Mouse (Mus musculus) liver, embryonic 11.5 days (tissue): ENCODE results near the gene Pelp1. TPM values are rescaled to one million over a fixed set of nuclear protein-coding genes. Genes with fewer than 3 reads are reported as not detected.

Experiments
- ATAC-seq: fragments of 200-750 bp; cut with Nextera tagmentation; replicated peaks from 2 replicates; pipeline ENCODE4 v1.8.0; 2017; ENCODE audit warnings: moderate number of reproducible peaks, mild to moderate bottlenecking, moderate TSS enrichment, moderate library complexity; ENCODE audit not compliant: low FRiP score
- DNase-seq: peaks from one replicate; pipeline ENCODE4 v3.0.0-alpha.2; 2017; ENCODE audit warnings: low spot score
- H3K27ac ChIP-seq: fragments of 300-500 bp; sonication (generic); 2 replicates; pipeline ENCODE4 v1.5.1; 2014; ENCODE audit warnings: mild to moderate bottlenecking, low read depth, low read length, control low read depth
- H3K27me3 ChIP-seq: fragments of 300-500 bp; sonication (generic); replicated peaks from 2 replicates; pipeline ENCODE4 v1.6.1; 2014; ENCODE audit warnings: low read length, mixed read lengths; ENCODE audit not compliant: control insufficient read depth, insufficient read depth
- H3K36me3 ChIP-seq: fragments of 300-500 bp; sonication (generic); 2 replicates; pipeline ENCODE4 v1.6.1; 2014; ENCODE audit warnings: mild to moderate bottlenecking, low read length, moderate library complexity, mixed read lengths; ENCODE audit not compliant: control insufficient read depth, insufficient read depth
- H3K4me1 ChIP-seq: fragments of 300-500 bp; sonication (generic); replicated peaks from 2 replicates; pipeline ENCODE4 v1.6.1; 2014; ENCODE audit warnings: low read length, mixed read lengths; ENCODE audit not compliant: control insufficient read depth, insufficient read depth
- H3K4me2 ChIP-seq: fragments of 300-500 bp; sonication (generic); 2 replicates; pipeline ENCODE4 v1.6.1; 2014; ENCODE audit warnings: mild to moderate bottlenecking, control low read depth, moderate library complexity
- H3K4me3 ChIP-seq: fragments of 300-500 bp; sonication (generic); 2 replicates; pipeline ENCODE4 v1.5.1; 2014; ENCODE audit warnings: low read depth, low read length, control low read depth
- H3K9ac ChIP-seq: fragments of 300-500 bp; sonication (generic); 2 replicates; pipeline ENCODE4 v1.6.1; 2014; ENCODE audit warnings: low read depth, low read length, control low read depth
- H3K9me3 ChIP-seq: fragments of 300-500 bp; sonication (generic); 2 replicates; pipeline ENCODE4 v1.6.1; 2016; ENCODE audit warnings: low read length, inconsistent platforms, mixed read lengths; ENCODE audit not compliant: control insufficient read depth
- WGBS: fragments of 180-500 bp; shearing (Covaris S2); extraction: QIAGEN DNeasy Blood & Tissue Kit; methylation state at CpG from one replicate; pipeline ENCODE4 v1.1.7; 2014; 5-methylcytosine and 5-hydroxymethylcytosine counted together
- polyA plus RNA-seq: library from polyadenylated mRNA; unstranded; fragments of >200 nt; fragmentation: Nextera tagmentation; extraction: Ambion mirVana; gene quantifications from 2 replicates; pipeline ENCODE4 v1.2.1, GENCODE M21; 2014

Pelp1 gene
- polyA plus RNA-seq, result 48.5 and 51.2 TPM in 2 replicates

DNA sequence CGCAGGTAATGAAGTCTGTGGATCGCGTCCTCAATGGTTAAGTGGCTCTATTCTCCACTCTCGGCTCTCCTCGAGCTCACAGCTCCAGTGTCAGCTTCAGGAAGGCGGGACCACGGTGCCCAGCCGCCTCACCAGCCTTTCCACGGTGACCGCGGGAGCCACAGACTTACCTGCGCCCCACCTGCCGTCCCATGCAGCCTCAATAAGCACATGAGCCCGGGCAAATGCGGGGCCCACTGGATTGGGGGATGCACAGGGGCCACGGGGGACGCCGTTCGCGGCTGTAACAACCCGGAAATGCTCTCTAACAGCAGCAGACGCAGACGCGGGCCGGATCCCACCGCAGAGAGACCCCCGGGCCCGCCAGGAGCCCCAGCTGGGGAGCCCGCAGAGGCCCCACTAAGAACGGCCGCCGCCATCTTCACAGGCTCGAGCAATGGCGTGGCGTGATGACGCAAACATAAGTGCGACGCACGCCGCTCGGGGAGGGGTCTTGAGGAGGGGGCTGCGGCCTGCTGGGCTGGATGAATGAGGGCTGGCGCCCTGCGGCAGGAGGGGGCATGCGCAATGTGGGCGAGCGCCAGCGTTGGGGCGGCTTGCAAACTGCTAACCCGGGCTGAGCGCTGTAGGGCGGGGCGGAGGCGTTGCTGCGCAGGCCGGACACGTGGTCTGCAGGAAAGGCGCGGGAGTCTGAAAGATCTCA is at the start of gene Pelp1:
Pelp1 (minus strand) TSS at position 438 of the 703 bp plus-strand sequence.
- peaks cover 19% of the 10 kb centered on the region for H3K4me1 ChIP-seq
- H3K9me3 ChIP-seq, result no peaks in the 10 kb centered on the region
- peak; percentile 94 for ATAC-seq

DNA sequence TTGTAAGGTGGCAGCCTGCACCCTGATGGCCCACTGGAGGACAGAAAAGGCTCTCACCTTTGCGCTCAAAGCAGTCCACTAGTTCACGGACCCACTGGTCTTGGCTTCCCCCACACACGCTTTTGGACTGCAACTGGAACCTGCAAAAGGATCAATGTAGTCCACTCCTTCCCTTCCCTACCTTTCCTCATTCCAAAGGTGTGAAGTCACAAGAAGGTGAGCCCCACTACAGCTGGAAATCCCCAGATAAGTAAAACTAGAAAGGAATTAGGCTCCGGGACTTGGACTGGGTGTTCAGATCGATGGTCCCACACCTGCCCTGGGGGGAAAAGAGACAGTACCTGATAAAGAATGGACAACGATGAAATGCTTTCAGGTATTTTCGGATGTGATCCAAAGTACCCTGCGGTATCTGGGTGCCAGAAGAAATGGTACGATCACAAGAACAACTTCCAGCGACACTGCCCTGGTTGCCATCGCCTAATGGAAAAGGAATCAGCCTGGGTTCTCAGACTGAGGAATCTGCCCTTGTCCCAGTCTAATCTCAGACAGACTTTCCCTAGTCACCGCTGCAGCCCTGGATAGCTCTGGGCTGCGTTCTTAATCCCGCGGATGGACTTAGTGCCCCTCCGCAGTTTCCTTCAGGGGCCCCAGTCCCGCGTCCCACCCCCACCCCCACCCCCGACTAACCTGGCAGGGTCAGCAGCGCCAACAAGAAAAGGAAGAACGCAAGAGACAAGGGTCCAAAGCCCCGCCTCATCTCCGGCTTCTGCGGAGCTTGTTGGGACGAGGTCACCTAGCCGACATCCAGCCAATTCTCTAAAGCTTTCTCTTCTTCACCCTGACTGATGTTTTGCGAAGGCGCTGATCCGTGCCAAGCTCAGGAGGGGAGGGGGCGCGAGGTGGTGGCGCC is 49.1 kb upstream of the Pelp1 start, which contains the start of gene Zmynd15:
Zmynd15 (plus strand) TSS at position 746 of the 913 bp plus-strand sequence.
- Histone ChIP-seq H3K27ac (no peak within 1 kb of the TSS), H3K4me2 (peak within 1 kb of the TSS; percentile 69), H3K9me3 (no peaks in the 10 kb centered on the region; the same call in 1 of the 2 replicates), H3K27me3 (peaks cover 46% of the 10 kb centered on the region), H3K4me1 (peaks cover 2% of the 10 kb centered on the region; the same call in 1 of the 2 replicates), H3K9ac (peak within 1 kb of the TSS; percentile 17; the same call in 1 of the 2 replicates), H3K4me3 (peak within 1 kb of the TSS; percentile 47), H3K36me3 (no peaks in the 10 kb centered on the region)
- 18% methylated on average over 32 of the region's 32 CpGs for WGBS
- ATAC-seq (no peak), DNase-seq (no peak)

More for the DNA sequence above, at the start of gene Pelp1:
- H3K9ac ChIP-seq, result peak within 1 kb of the TSS; percentile 97
- H3K4me2 ChIP-seq, result peak within 1 kb of the TSS; percentile 80
- peak within 1 kb of the TSS; percentile 69 for H3K27ac ChIP-seq
- H3K27me3 ChIP-seq, result no peaks in the 10 kb centered on the region
- peaks cover 5% of the 10 kb centered on the region; the same call in 1 of the 2 replicates for H3K36me3 ChIP-seq
- under 1% methylated on average over 59 of the region's 59 CpGs for WGBS
- DNase-seq, result peak; percentile 95
- peak within 1 kb of the TSS; percentile 96 for H3K4me3 ChIP-seq

DNA sequence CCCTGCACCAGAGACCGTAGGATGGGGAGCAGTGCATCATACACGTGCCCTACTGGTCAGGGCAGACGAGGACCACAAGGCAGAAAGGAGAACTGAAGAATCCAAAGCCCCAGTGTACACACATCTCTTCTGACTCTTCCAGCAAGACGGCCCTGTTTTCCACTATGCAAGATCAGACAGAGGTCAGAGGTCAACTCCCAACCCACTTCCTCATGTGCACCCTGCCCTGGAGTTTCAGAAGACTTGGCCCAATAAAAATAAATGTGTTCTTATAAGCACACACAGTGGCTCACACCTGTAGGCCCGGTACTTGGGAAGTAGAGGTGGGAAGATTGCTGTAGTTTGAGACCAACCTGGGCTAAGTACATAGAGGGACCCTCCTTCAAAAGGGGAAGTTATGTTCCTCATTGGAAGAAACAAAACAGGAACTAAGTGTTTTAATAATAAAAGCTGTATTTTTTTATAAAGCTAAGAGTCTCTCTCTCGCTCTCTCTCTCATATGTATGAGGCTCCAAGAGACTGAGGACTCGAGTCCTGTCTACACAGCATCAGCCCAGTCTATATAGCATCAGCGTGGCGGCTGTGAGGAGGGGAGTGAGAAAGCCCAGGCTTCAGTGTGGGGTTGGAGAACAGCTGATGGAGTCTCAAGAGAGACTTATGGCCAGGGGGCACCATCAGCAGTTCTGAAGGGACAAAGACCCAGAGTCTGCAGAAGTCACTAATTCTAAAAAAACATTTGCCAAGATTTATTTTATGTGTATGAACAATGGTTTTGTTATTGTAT is 43.6 kb upstream of the Pelp1 start:
- WGBS, result 80% methylated on average over 9 of the region's 9 CpGs
- Histone ChIP-seq H3K4me1 (peaks cover 12% of the 10 kb centered on the region; the same call in 1 of the 2 replicates), H3K9ac (no peak overlapping the region), H3K4me3 (no peak overlapping the region), H3K9me3 (no peaks in the 10 kb centered on the region), H3K4me2 (no peak overlapping the region), H3K36me3 (0 out of 2 replicates have a peak, but pooled peaks cover 2% of the 10 kb centered on the region), H3K27ac (no peak overlapping the region), H3K27me3 (peaks cover 1% of the 10 kb centered on the region)
- ATAC-seq (no peak), DNase-seq (no peak)

DNA sequence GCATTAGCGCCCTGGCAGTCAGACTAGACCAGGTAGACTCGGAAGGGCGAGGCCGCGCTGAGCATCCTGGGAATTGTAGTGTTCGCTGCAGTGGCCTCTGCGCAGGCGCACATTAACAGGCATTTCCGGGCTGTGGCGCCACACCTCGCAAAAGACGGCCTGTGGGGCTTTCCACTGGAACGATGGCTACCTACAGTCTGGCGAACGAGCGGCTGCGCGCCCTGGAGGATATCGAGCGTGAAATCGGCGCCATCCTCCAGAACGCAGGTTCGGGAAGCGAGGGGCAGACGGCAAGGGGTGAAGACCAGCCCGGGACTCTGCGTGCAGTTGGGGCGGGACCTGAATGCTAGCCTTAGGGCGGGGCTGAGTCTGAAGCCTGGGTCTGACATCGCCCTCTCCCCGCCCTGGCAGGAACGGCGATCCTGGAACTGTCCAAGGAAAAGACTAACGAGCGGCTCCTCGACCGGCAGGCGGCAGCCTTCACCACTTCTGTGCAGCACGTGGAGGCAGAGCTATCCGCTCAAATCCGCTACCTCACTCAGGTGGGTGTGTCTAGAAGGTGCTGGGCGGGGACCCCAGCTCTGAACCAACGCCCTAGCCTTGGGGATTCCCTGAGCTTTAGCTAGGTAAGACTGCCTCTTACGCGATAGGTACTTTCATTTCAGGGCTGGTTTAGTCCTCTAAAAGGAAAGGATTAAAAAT is 42.1 kb upstream of the Pelp1 start, which contains the start of gene Med11:
Med11 (plus strand) TSS at position 123 of the 702 bp plus-strand sequence.
- WGBS, result under 1% methylated on average over 46 of the region's 46 CpGs
- H3K36me3 ChIP-seq, result 0 out of 2 replicates have a peak, but pooled peaks cover 2% of the 10 kb centered on the region

DNA sequence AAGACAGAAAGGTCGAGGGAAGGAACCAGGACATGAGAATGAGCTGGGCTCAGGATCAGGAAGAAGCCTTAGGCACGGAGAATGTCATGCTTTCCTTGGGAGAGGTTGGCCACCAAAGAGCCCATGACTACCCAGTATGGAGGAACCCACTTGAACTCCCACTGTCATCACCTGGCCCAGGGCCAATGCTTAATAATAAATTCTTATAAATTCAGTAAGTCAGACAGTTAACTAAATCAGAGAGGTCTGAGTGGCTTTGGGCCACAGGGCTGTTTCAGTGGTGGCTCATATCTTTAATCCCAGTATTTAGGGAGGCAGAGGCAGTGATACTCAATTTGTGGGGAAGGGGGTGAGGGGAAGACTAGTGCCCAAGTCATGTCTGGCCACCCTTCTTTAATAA is 41.1 kb upstream of the Pelp1 start:
- WGBS, result 72% methylated on average over 2 of the region's 2 CpGs
- DNase-seq (no peak), ATAC-seq (no peak)
- Histone ChIP-seq H3K27ac (no peak overlapping the region), H3K27me3 (no peaks in the 10 kb centered on the region), H3K4me3 (no peak overlapping the region), H3K4me2 (peak overlapping the region; percentile 82; the same call in 1 of the 2 replicates), H3K9me3 (no peaks in the 10 kb centered on the region), H3K9ac (no peak overlapping the region), H3K36me3 (0 out of 2 replicates have a peak, but pooled peaks cover 2% of the 10 kb centered on the region), H3K4me1 (peaks cover 16% of the 10 kb centered on the region; the same call in 1 of the 2 replicates)

More for the DNA sequence above, 42.1 kb upstream of the Pelp1 start, which contains the start of gene Med11:
- Histone ChIP-seq H3K9me3 (no peaks in the 10 kb centered on the region), H3K9ac (peak within 1 kb of the TSS; percentile 76), H3K27me3 (no peaks in the 10 kb centered on the region), H3K4me3 (peak within 1 kb of the TSS; percentile 67), H3K4me2 (peak within 1 kb of the TSS; percentile 82), H3K27ac (peak within 1 kb of the TSS; percentile 82), H3K4me1 (peaks cover 12% of the 10 kb centered on the region; the same call in 1 of the 2 replicates)
- ATAC-seq, result peak; percentile 98
- DNase-seq, result peak; percentile 98

DNA sequence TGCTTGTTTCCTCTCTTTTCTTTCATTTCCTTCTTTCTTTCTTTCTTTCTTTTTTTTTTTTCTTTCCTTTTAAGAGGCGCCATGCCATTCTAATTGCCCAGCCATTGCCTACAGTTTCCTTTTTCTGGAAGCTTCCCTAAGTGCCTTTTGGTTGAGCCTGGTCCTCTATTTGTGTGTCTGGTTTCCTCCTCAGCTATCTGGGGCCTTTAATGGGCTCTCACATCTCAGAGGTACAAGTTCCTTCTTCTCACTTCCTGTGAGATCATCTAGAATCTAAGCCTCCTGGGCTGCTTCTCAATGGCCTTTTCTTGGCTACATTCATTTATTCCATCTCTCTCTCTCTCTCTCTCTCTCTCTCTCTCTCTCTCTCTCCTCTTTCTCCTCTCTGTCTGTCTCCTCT is 37.5 kb upstream of the Pelp1 start:
- Histone ChIP-seq H3K36me3 (no peaks in the 10 kb centered on the region), H3K27ac (no peak overlapping the region), H3K4me2 (no peak overlapping the region), H3K4me1 (0 out of 2 replicates have a peak, but pooled peaks cover 5% of the 10 kb centered on the region), H3K9me3 (no peaks in the 10 kb centered on the region), H3K27me3 (no peaks in the 10 kb centered on the region), H3K9ac (no peak overlapping the region), H3K4me3 (no peak overlapping the region)
- DNase-seq (no peak), ATAC-seq (no peak)
- WGBS, result 46% methylated on average over 1 of the region's 1 CpGs

DNA sequence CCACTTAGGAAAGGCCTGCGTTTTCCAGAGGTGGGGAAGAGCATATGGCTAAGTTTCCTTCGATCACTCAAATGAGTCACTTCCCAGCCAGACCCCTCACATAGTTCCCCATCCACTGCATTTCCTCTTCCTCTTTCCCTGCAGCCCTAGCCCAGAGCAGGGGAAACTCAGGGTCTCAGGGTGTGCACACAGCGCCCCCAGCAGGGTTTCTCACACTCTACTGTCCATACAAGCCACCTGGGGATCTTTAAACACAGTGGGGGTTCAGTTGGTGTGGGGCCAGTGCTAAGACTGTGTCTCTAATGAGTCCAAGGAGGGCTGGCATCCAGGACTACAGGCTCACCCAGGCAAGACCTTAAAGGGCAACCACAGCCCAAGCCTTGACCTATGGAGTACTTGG is 36.9 kb upstream of the Pelp1 start:
- 20% methylated on average over 3 of the region's 3 CpGs for WGBS
- H3K27ac ChIP-seq, result no peak overlapping the region

More for the DNA sequence above, 36.9 kb upstream of the Pelp1 start:
- ATAC-seq (no peak), DNase-seq (no peak)
- no peaks in the 10 kb centered on the region for H3K36me3 ChIP-seq
- H3K4me2 ChIP-seq, result no peak overlapping the region
- H3K27me3 ChIP-seq, result no peaks in the 10 kb centered on the region
- no peaks in the 10 kb centered on the region for H3K9me3 ChIP-seq
- 0 out of 2 replicates have a peak, but pooled peaks cover 4% of the 10 kb centered on the region for H3K4me1 ChIP-seq
- H3K9ac ChIP-seq, result no peak overlapping the region
- H3K4me3 ChIP-seq, result no peak overlapping the region
